Mouse (Mus musculus) bone marrow macrophage, adult 2 months (primary cell): ENCODE measurements around the gene Trarg1. TPM values are rescaled to one million over a fixed set of nuclear protein-coding genes. Genes with fewer than 3 reads are reported as not detected.
"Not testable (repeated sequence)": the region's sequence is repeated elsewhere in the genome, so short reads cannot be mapped to it uniquely, and the experiment has no call there.

Source experiments
- H3K27ac ChIP-seq: 2 replicates; pipeline ENCODE4 v1.5.1; 2012; ENCODE audit warnings: low read depth, low read length; ENCODE audit not compliant: insufficient read depth
- H3K4me1 ChIP-seq: 2 replicates; pipeline ENCODE4 v1.6.1; 2012; ENCODE audit warnings: low read length; ENCODE audit not compliant: control insufficient read depth, insufficient read depth
- H3K4me3 ChIP-seq: 2 replicates; pipeline ENCODE4 v1.5.1; 2012; ENCODE audit warnings: mild to moderate bottlenecking, low read length, moderate library complexity; ENCODE audit not compliant: insufficient read depth
- CTCF ChIP-seq: IDR thresholded peaks from 2 replicates; pipeline ENCODE4 v1.5.1; 2012; ENCODE audit warnings: low read depth, mild to moderate bottlenecking, low read length, moderate library complexity
- POLR2A ChIP-seq: IDR thresholded peaks from 2 replicates; pipeline ENCODE4 v1.6.1; 2012; ENCODE audit warnings: mild to moderate bottlenecking, low read depth, low read length, borderline replicate concordance
- polyA plus RNA-seq: library from polyadenylated mRNA; stranded (reverse); fragments of >200 nt; gene quantifications from 2 replicates; pipeline ENCODE4 v1.2.4, GENCODE M21; 2012; ENCODE audit not compliant: missing spikeins, insufficient read depth, insufficient read length

Gene Trarg1
- polyA plus RNA-seq, result not detected in 2 replicates

GRCm38 (mm10) chr11:76679508-76679907 lies at the start of gene Trarg1:
Gene Trarg1, plus strand, starts transcription at chr11:76679808.
- not testable (repeated sequence) for H3K27ac ChIP-seq, H3K4me3 ChIP-seq

GRCm38 (mm10) chr11:76630023-76630422 lies 49.6 kb upstream of the Trarg1 start:
- no peak for TF ChIP-seq POLR2A
- no peak for TF ChIP-seq CTCF
- Histone ChIP-seq H3K4me3 (no peak overlapping the region), H3K27ac (no peak overlapping the region), H3K4me1 (peaks cover 18% of the 10 kb centered on the region)

More at GRCm38 (mm10) chr11:76679508-76679907, at the start of gene Trarg1:
- not testable (repeated sequence) for H3K4me1 ChIP-seq

GRCm38 (mm10) chr11:76630487-76630886 lies 49.1 kb upstream of the Trarg1 start:
- Histone ChIP-seq H3K27ac (no peak overlapping the region), H3K4me3 (no peak overlapping the region), H3K4me1 (peaks cover 15% of the 10 kb centered on the region)
- TF ChIP-seq CTCF, result no peak

- Histone ChIP-seq H3K27ac (no peak overlapping the region), H3K4me3 (no peak overlapping the region), H3K4me1 (peaks cover 4% of the 10 kb centered on the region)
- no peak for TF ChIP-seq CTCF
- TF ChIP-seq POLR2A, result no peak
Observed at GRCm38 (mm10) chr11:76639269-76639985, 40.2 kb upstream of the Trarg1 start.

- Histone ChIP-seq H3K4me3 (no peak overlapping the region), H3K4me1 (peaks cover 4% of the 10 kb centered on the region), H3K27ac (no peak overlapping the region)
- no peak for TF ChIP-seq POLR2A
- no peak for TF ChIP-seq CTCF
Observed at GRCm38 (mm10) chr11:76640231-76640630, 39.4 kb upstream of the Trarg1 start.

GRCm38 (mm10) chr11:76644257-76644656 lies 35.4 kb upstream of the Trarg1 start:
- no peak for TF ChIP-seq POLR2A
- TF ChIP-seq CTCF, result no peak
- peaks cover 6% of the 10 kb centered on the region for H3K4me1 ChIP-seq
- H3K4me3 ChIP-seq, result no peak overlapping the region
- no peak overlapping the region for H3K27ac ChIP-seq

- peaks cover 6% of the 10 kb centered on the region for H3K4me1 ChIP-seq
- H3K27ac ChIP-seq, result no peak overlapping the region
- H3K4me3 ChIP-seq, result no peak overlapping the region
- no peak for TF ChIP-seq CTCF
Observed at GRCm38 (mm10) chr11:76645036-76645435, 34.6 kb upstream of the Trarg1 start.

GRCm38 (mm10) chr11:76645955-76646354 lies 33.7 kb upstream of the Trarg1 start:
- Histone ChIP-seq H3K4me1 (peaks cover 6% of the 10 kb centered on the region), H3K27ac (no peak overlapping the region), H3K4me3 (no peak overlapping the region; the same call in 1 of the 2 replicates)
- no peak for TF ChIP-seq POLR2A
- TF ChIP-seq CTCF, result peak; percentile 88

- Histone ChIP-seq H3K27ac (no peak overlapping the region), H3K4me1 (peaks cover 6% of the 10 kb centered on the region), H3K4me3 (peak overlapping the region; percentile 39)
- TF ChIP-seq CTCF (no peak), POLR2A (no peak)
Observed at GRCm38 (mm10) chr11:76647062-76647461, 32.5 kb upstream of the Trarg1 start.

- H3K4me3 ChIP-seq, result peak overlapping the region; percentile 39
- peaks cover 3% of the 10 kb centered on the region for H3K4me1 ChIP-seq
- no peak overlapping the region for H3K27ac ChIP-seq
- no peak for TF ChIP-seq POLR2A
- peak; percentile 81 for TF ChIP-seq CTCF
Observed at GRCm38 (mm10) chr11:76647500-76647899, 32.1 kb upstream of the Trarg1 start.
